Mouse (Mus musculus) layer of hippocampus, postnatal 36 days (tissue): ENCODE measurements around the gene Adgre1. TPM values are rescaled to one million over a fixed set of nuclear protein-coding genes. Genes with fewer than 3 reads are reported as not detected.
A peak's percentile ranks its signal among the peaks of the same experiment; 100 is the strongest.
"Not testable (repeated sequence)": the region's sequence is repeated elsewhere in the genome, so short reads cannot be mapped to it uniquely, and the experiment has no call there.

Experiments used
- DNase-seq, 2 experiments: peaks; one replicate each; pipeline ENCODE4 v3.0.0; 2022
- total RNA-seq, 2 experiments: library from RNA; stranded (reverse); gene quantifications; 2 replicates each; pipeline ENCODE4 v1.2.3; 2021

Gene Adgre1
- 1 to 10 TPM; 5.2 to 5.6 TPM for total RNA-seq

GRCm38 (mm10) chr17:57358441-57358840 lies at the start of gene Adgre1:
Gene Adgre1, plus strand, starts transcription at chr17:57358691.
- DNase-seq = no peak

GRCm38 (mm10) chr17:57311801-57312200 lies 46.7 kb upstream of the Adgre1 start:
- DNase-seq = no peak

- DNase-seq = no peak
These were observed 30.9 kb upstream of the Adgre1 start for GRCm38 (mm10) chr17:57327615-57328014.

GRCm38 (mm10) chr17:57328944-57329343 lies 29.5 kb upstream of the Adgre1 start:
- DNase-seq = no peak

- no peak for DNase-seq
These were observed 27.5 kb upstream of the Adgre1 start for GRCm38 (mm10) chr17:57330993-57331392.

GRCm38 (mm10) chr17:57332241-57332640 lies 26.2 kb upstream of the Adgre1 start:
- DNase-seq = no peak

- DNase-seq = no peak
These were observed 24.3 kb upstream of the Adgre1 start for GRCm38 (mm10) chr17:57334001-57334760.

GRCm38 (mm10) chr17:57334761-57335150 lies 23.7 kb upstream of the Adgre1 start:
- DNase-seq = peak; percentile 74 to 78

GRCm38 (mm10) chr17:57335194-57335593 lies 23.3 kb upstream of the Adgre1 start:
- not testable (repeated sequence) for DNase-seq

- peak; percentile 86 to 88 for DNase-seq
These were observed 22.7 kb upstream of the Adgre1 start for GRCm38 (mm10) chr17:57335673-57336303.

- DNase-seq = no peak
These were observed 20.5 kb upstream of the Adgre1 start for GRCm38 (mm10) chr17:57337996-57338395.

- DNase-seq = no peak
These were observed 19.2 kb upstream of the Adgre1 start for GRCm38 (mm10) chr17:57339298-57339697.

- no peak for DNase-seq
These were observed 16.9 kb upstream of the Adgre1 start for GRCm38 (mm10) chr17:57341568-57341967.

- DNase-seq = no peak
These were observed 14.3 kb upstream of the Adgre1 start for GRCm38 (mm10) chr17:57344029-57344707.

GRCm38 (mm10) chr17:57347017-57347416 lies 11.5 kb upstream of the Adgre1 start:
- DNase-seq = no peak

- no peak for DNase-seq
These were observed 10.7 kb upstream of the Adgre1 start for GRCm38 (mm10) chr17:57347781-57348180.

- DNase-seq = no peak
These were observed 9.4 kb upstream of the Adgre1 start for GRCm38 (mm10) chr17:57349067-57349466.

GRCm38 (mm10) chr17:57350212-57350611 lies 8.3 kb upstream of the Adgre1 start:
- no peak for DNase-seq

GRCm38 (mm10) chr17:57351107-57351506 lies 7.4 kb upstream of the Adgre1 start:
- DNase-seq = no peak

- no peak for DNase-seq
These were observed 1.2 kb downstream of the Adgre1 start for GRCm38 (mm10) chr17:57359485-57360241.
